Mouse (Mus musculus) hindbrain, embryonic 16.5 days (tissue): ENCODE measurements around the gene Ggact. TPM values are rescaled to one million over a fixed set of nuclear protein-coding genes. Genes with fewer than 3 reads are reported as not detected.
A peak's percentile ranks its signal among the peaks of the same experiment; 100 is the strongest.

Source experiments
- ATAC-seq: fragments of 200-750 bp; cut with Nextera tagmentation; 2 replicates; pipeline ENCODE4 v1.8.0; 2017; ENCODE audit warnings: moderate TSS enrichment, moderate library complexity
- H3K27ac ChIP-seq: fragments of 300-500 bp; sonication (generic); 2 replicates; pipeline ENCODE4 v1.5.1; 2014; ENCODE audit warnings: low read depth, mild to moderate bottlenecking, control low read depth, low read length, moderate library complexity
- H3K27me3 ChIP-seq: fragments of 300-500 bp; sonication (generic); replicated peaks from 2 replicates; pipeline ENCODE4 v1.6.1; 2014; ENCODE audit warnings: low read length; ENCODE audit not compliant: control insufficient read depth, insufficient read depth
- H3K36me3 ChIP-seq: fragments of 300-500 bp; sonication (generic); 2 replicates; pipeline ENCODE4 v1.6.1; 2014; ENCODE audit warnings: mild to moderate bottlenecking, low read length, moderate library complexity, mixed read lengths; ENCODE audit not compliant: control insufficient read depth, insufficient read depth
- H3K4me1 ChIP-seq: fragments of 300-500 bp; sonication (generic); 2 replicates; pipeline ENCODE4 v1.6.1; 2014; ENCODE audit warnings: low read depth, low read length; ENCODE audit not compliant: control insufficient read depth, insufficient read depth
- H3K4me2 ChIP-seq: fragments of 300-500 bp; sonication (generic); 2 replicates; pipeline ENCODE4 v1.6.1; 2014; ENCODE audit warnings: mild to moderate bottlenecking, low read length, control low read depth, moderate library complexity
- H3K4me3 ChIP-seq: fragments of 300-500 bp; sonication (generic); 2 replicates; pipeline ENCODE4 v1.5.1; 2014; ENCODE audit warnings: mild to moderate bottlenecking, low read length, control low read depth, moderate library complexity
- H3K9ac ChIP-seq: fragments of 300-500 bp; sonication (generic); 2 replicates; pipeline ENCODE4 v1.6.1; 2014; ENCODE audit warnings: low read depth, mild to moderate bottlenecking, control low read depth, low read length, moderate library complexity
- H3K9me3 ChIP-seq: fragments of 300-500 bp; sonication (generic); 2 replicates; pipeline ENCODE4 v1.6.1; 2014; ENCODE audit warnings: mild to moderate bottlenecking, low read length, moderate library complexity; ENCODE audit not compliant: control insufficient read depth
- WGBS: fragments of 180-500 bp; shearing (Covaris S2); extraction: QIAGEN DNeasy Blood & Tissue Kit; methylation state at CpG from one replicate; pipeline ENCODE4 v1.1.7; 2014; 5-methylcytosine and 5-hydroxymethylcytosine counted together
- polyA plus RNA-seq: library from polyadenylated mRNA; unstranded; fragments of >200 nt; fragmentation: Nextera tagmentation; extraction: Ambion mirVana; gene quantifications from 2 replicates; pipeline ENCODE4 v1.2.1, GENCODE M21; 2015

Ggact gene
- polyA plus RNA-seq, 1 experiment from 2014 or later = 14.7 TPM

- Histone ChIP-seq H3K36me3 (no peaks in the 10 kb centered on the region), H3K4me1 (peaks cover 3% of the 10 kb centered on the region), H3K9ac (no peak overlapping the region), H3K27me3 (no peaks in the 10 kb centered on the region), H3K27ac (peak overlapping the region; percentile 32), H3K4me3 (no peak overlapping the region), H3K4me2 (no peak overlapping the region), H3K9me3 (peaks cover 2% of the 10 kb centered on the region; the same call in 1 of the 2 replicates)
- peak; percentile 76 for ATAC-seq
- WGBS = 53% methylated on average over 4 of the region's 4 CpGs
Measured at GRCm38 (mm10) chr14:122902884-122903283, 10.7 kb downstream of the Ggact start.

GRCm38 (mm10) chr14:122902136-122902535 lies 11.4 kb downstream of the Ggact start:
- no peaks in the 10 kb centered on the region; the same call in 1 of the 2 replicates for H3K9me3 ChIP-seq
- H3K27me3 ChIP-seq = no peaks in the 10 kb centered on the region
- no peak overlapping the region for H3K9ac ChIP-seq
- H3K4me3 ChIP-seq = no peak overlapping the region
- H3K4me1 ChIP-seq = peaks cover 3% of the 10 kb centered on the region
- no peak overlapping the region for H3K4me2 ChIP-seq
- H3K36me3 ChIP-seq = no peaks in the 10 kb centered on the region
- ATAC-seq = peak; percentile 56; the same call in 1 of the 2 replicates
- WGBS = 71% methylated on average over 2 of the region's 2 CpGs
- H3K27ac ChIP-seq = peak overlapping the region; percentile 32

GRCm38 (mm10) chr14:122901715-122902114 lies 11.8 kb downstream of the Ggact start:
- Histone ChIP-seq H3K4me1 (peaks cover 3% of the 10 kb centered on the region), H3K27me3 (no peaks in the 10 kb centered on the region), H3K9ac (no peak overlapping the region), H3K4me2 (no peak overlapping the region), H3K36me3 (no peaks in the 10 kb centered on the region), H3K4me3 (no peak overlapping the region), H3K27ac (no peak overlapping the region), H3K9me3 (no peaks in the 10 kb centered on the region)
- 95% methylated on average over 2 of the region's 2 CpGs for WGBS
- ATAC-seq = peak; percentile 9; the same call in 1 of the 2 replicates

- Histone ChIP-seq H3K36me3 (no peaks in the 10 kb centered on the region), H3K4me2 (no peak overlapping the region), H3K4me1 (peaks cover 3% of the 10 kb centered on the region), H3K27me3 (no peaks in the 10 kb centered on the region), H3K4me3 (no peak overlapping the region), H3K27ac (no peak overlapping the region), H3K9ac (no peak overlapping the region), H3K9me3 (no peaks in the 10 kb centered on the region)
- ATAC-seq = no peak
- WGBS = 75% methylated on average over 3 of the region's 3 CpGs
Measured at GRCm38 (mm10) chr14:122901177-122901576, 12.4 kb downstream of the Ggact start.

GRCm38 (mm10) chr14:122900679-122901078 lies 12.9 kb downstream of the Ggact start:
- Histone ChIP-seq H3K36me3 (no peaks in the 10 kb centered on the region), H3K4me3 (no peak overlapping the region), H3K9me3 (no peaks in the 10 kb centered on the region), H3K27ac (no peak overlapping the region), H3K9ac (no peak overlapping the region), H3K27me3 (no peaks in the 10 kb centered on the region), H3K4me2 (no peak overlapping the region), H3K4me1 (peaks cover 3% of the 10 kb centered on the region)
- peak; percentile 45; the same call in 1 of the 2 replicates for ATAC-seq

- Histone ChIP-seq H3K27me3 (no peaks in the 10 kb centered on the region), H3K4me3 (no peak overlapping the region), H3K4me2 (no peak overlapping the region), H3K4me1 (peaks cover 3% of the 10 kb centered on the region), H3K9me3 (no peaks in the 10 kb centered on the region), H3K9ac (no peak overlapping the region), H3K27ac (no peak overlapping the region), H3K36me3 (no peaks in the 10 kb centered on the region)
- no peak for ATAC-seq
Measured at GRCm38 (mm10) chr14:122898550-122898949, 15.0 kb downstream of the Ggact start.

- no peak for ATAC-seq
- H3K4me1 ChIP-seq = no peaks in the 10 kb centered on the region
Measured at GRCm38 (mm10) chr14:122896106-122896505, 17.5 kb downstream of the Ggact start.

GRCm38 (mm10) chr14:122891470-122891968 lies 22.0 kb downstream of the Ggact start:
- Histone ChIP-seq H3K9me3 (no peaks in the 10 kb centered on the region), H3K36me3 (no peaks in the 10 kb centered on the region), H3K9ac (no peak overlapping the region), H3K4me1 (no peaks in the 10 kb centered on the region), H3K4me3 (no peak overlapping the region), H3K4me2 (no peak overlapping the region), H3K27me3 (no peaks in the 10 kb centered on the region), H3K27ac (no peak overlapping the region)
- no peak for ATAC-seq
- 91% methylated on average over 12 of the region's 12 CpGs for WGBS

More at GRCm38 (mm10) chr14:122896106-122896505, 17.5 kb downstream of the Ggact start:
- Histone ChIP-seq H3K27ac (no peak overlapping the region), H3K4me2 (no peak overlapping the region), H3K27me3 (no peaks in the 10 kb centered on the region), H3K36me3 (no peaks in the 10 kb centered on the region), H3K9me3 (no peaks in the 10 kb centered on the region), H3K4me3 (no peak overlapping the region), H3K9ac (no peak overlapping the region)
- WGBS = 97% methylated on average over 1 of the region's 1 CpGs

- ATAC-seq = no peak
- Histone ChIP-seq H3K27me3 (no peaks in the 10 kb centered on the region), H3K4me2 (no peak overlapping the region), H3K4me3 (no peak overlapping the region), H3K9me3 (no peaks in the 10 kb centered on the region), H3K27ac (no peak overlapping the region), H3K9ac (no peak overlapping the region), H3K4me1 (peaks cover 7% of the 10 kb centered on the region), H3K36me3 (no peaks in the 10 kb centered on the region)
- WGBS = 95% methylated on average over 1 of the region's 1 CpGs
Measured at GRCm38 (mm10) chr14:122888480-122888872, 25.1 kb downstream of the Ggact start.
